Mouse (Mus musculus) neural tube, embryonic 13.5 days (tissue): ENCODE measurements around the gene Opa3. TPM values are rescaled to one million over a fixed set of nuclear protein-coding genes. Genes with fewer than 3 reads are reported as not detected.
A peak's percentile ranks its signal among the peaks of the same experiment; 100 is the strongest.

ENCODE experiments used
- ATAC-seq: fragments of 200-750 bp; cut with Nextera tagmentation; 2 replicates; pipeline ENCODE4 v1.8.0; 2017; ENCODE audit warnings: low read depth, mild to moderate bottlenecking, moderate TSS enrichment, moderate library complexity
- H3K27ac ChIP-seq: fragments of 300-500 bp; sonication (generic); replicated peaks from 2 replicates; pipeline ENCODE4 v1.5.1; 2015; ENCODE audit warnings: moderate library complexity, mild to moderate bottlenecking, inconsistent platforms
- H3K27me3 ChIP-seq: fragments of 300-500 bp; sonication (generic); 2 replicates; pipeline ENCODE4 v1.6.1; 2015; ENCODE audit warnings: mild to moderate bottlenecking, inconsistent platforms
- H3K36me3 ChIP-seq: fragments of 300-500 bp; sonication (generic); 2 replicates; pipeline ENCODE4 v1.6.1; 2015; ENCODE audit warnings: mild to moderate bottlenecking, inconsistent platforms
- H3K4me1 ChIP-seq: fragments of 300-500 bp; sonication (generic); replicated peaks from 2 replicates; pipeline ENCODE4 v1.6.1; 2015; ENCODE audit warnings: inconsistent platforms
- H3K4me2 ChIP-seq: fragments of 300-500 bp; sonication (generic); 2 replicates; pipeline ENCODE4 v1.6.1; 2015; ENCODE audit warnings: inconsistent platforms, mild to moderate bottlenecking, moderate library complexity
- H3K4me3 ChIP-seq: fragments of 300-500 bp; sonication (generic); 2 replicates; pipeline ENCODE4 v1.5.1; 2015; ENCODE audit warnings: mild to moderate bottlenecking, inconsistent platforms
- H3K9ac ChIP-seq: fragments of 300-500 bp; sonication (generic); 2 replicates; pipeline ENCODE4 v1.6.1; 2015; ENCODE audit warnings: moderate library complexity, mild to moderate bottlenecking, inconsistent platforms
- H3K9me3 ChIP-seq: fragments of 300-500 bp; sonication (generic); 2 replicates; pipeline ENCODE4 v1.6.1; 2016; ENCODE audit warnings: inconsistent platforms
- WGBS: fragments of 180-500 bp; shearing (Covaris S2); methylation state at CpG from one replicate; pipeline ENCODE4 v1.1.7; 2015; 5-methylcytosine and 5-hydroxymethylcytosine counted together
- polyA plus RNA-seq: library from polyadenylated mRNA; unstranded; fragments of >200 nt; fragmentation: Nextera tagmentation; extraction: Ambion mirVana; gene quantifications from 2 replicates; pipeline ENCODE4 v1.2.1, GENCODE M21; 2015

Opa3 gene
- polyA plus RNA-seq, 1 experiment from 2014 or later: 39.9 TPM

GRCm38 (mm10) chr7:19235092-19235671 lies 7.0 kb downstream of the Opa3 start:
- 84% methylated on average over 2 of the region's 2 CpGs for WGBS
- no peaks in the 10 kb centered on the region for H3K9me3 ChIP-seq
- H3K4me1 ChIP-seq: peaks cover 24% of the 10 kb centered on the region
- ATAC-seq: no peak
- H3K36me3 ChIP-seq: peaks cover 6% of the 10 kb centered on the region; the same call in 1 of the 2 replicates
- no peak overlapping the region for H3K4me2 ChIP-seq
- no peak overlapping the region for H3K27ac ChIP-seq
- no peak overlapping the region for H3K4me3 ChIP-seq
- no peak overlapping the region for H3K9ac ChIP-seq
- no peaks in the 10 kb centered on the region for H3K27me3 ChIP-seq

GRCm38 (mm10) chr7:19236411-19236810 lies 8.3 kb downstream of the Opa3 start:
- peak overlapping the region; percentile 41; the same call in 1 of the 2 replicates for H3K9ac ChIP-seq
- peaks cover 17% of the 10 kb centered on the region for H3K4me1 ChIP-seq
- no peaks in the 10 kb centered on the region for H3K27me3 ChIP-seq
- H3K36me3 ChIP-seq: no peaks in the 10 kb centered on the region
- H3K4me3 ChIP-seq: no peak overlapping the region
- H3K9me3 ChIP-seq: no peaks in the 10 kb centered on the region
- no peak for ATAC-seq
- H3K4me2 ChIP-seq: no peak overlapping the region
- no peak overlapping the region for H3K27ac ChIP-seq
- WGBS: 79% methylated on average over 2 of the region's 2 CpGs

GRCm38 (mm10) chr7:19238344-19238743 lies 10.2 kb downstream of the Opa3 start:
- H3K36me3 ChIP-seq: no peaks in the 10 kb centered on the region
- no peak overlapping the region for H3K27ac ChIP-seq
- no peak overlapping the region for H3K4me3 ChIP-seq
- no peaks in the 10 kb centered on the region for H3K9me3 ChIP-seq
- peaks cover 17% of the 10 kb centered on the region for H3K4me1 ChIP-seq
- no peak overlapping the region for H3K9ac ChIP-seq
- no peak for ATAC-seq
- no peaks in the 10 kb centered on the region for H3K27me3 ChIP-seq
- 95% methylated on average over 4 of the region's 4 CpGs for WGBS
- no peak overlapping the region for H3K4me2 ChIP-seq

GRCm38 (mm10) chr7:19239423-19239822 lies 11.3 kb downstream of the Opa3 start:
- H3K4me2 ChIP-seq: no peak overlapping the region
- no peak overlapping the region for H3K4me3 ChIP-seq
- no peaks in the 10 kb centered on the region for H3K27me3 ChIP-seq
- no peaks in the 10 kb centered on the region for H3K9me3 ChIP-seq
- 0% methylated on average over 1 of the region's 1 CpGs for WGBS
- H3K27ac ChIP-seq: peak overlapping the region; percentile 15; the same call in 1 of the 2 replicates
- no peak overlapping the region for H3K9ac ChIP-seq
- H3K36me3 ChIP-seq: no peaks in the 10 kb centered on the region
- peak; percentile 89 for ATAC-seq
- H3K4me1 ChIP-seq: peaks cover 17% of the 10 kb centered on the region

GRCm38 (mm10) chr7:19239986-19240385 lies 11.9 kb downstream of the Opa3 start:
- no peak overlapping the region for H3K9ac ChIP-seq
- H3K36me3 ChIP-seq: peaks cover 5% of the 10 kb centered on the region; the same call in 1 of the 2 replicates
- no peak overlapping the region for H3K4me2 ChIP-seq
- 63% methylated on average over 4 of the region's 4 CpGs for WGBS
- H3K4me3 ChIP-seq: no peak overlapping the region
- 0 out of 2 replicates have a peak overlapping the region, but pooled peaks have one; percentile 15 for H3K27ac ChIP-seq
- H3K4me1 ChIP-seq: peaks cover 17% of the 10 kb centered on the region
- no peaks in the 10 kb centered on the region for H3K27me3 ChIP-seq
- ATAC-seq: no peak
- H3K9me3 ChIP-seq: no peaks in the 10 kb centered on the region

GRCm38 (mm10) chr7:19240905-19241463 lies 12.8 kb downstream of the Opa3 start:
- H3K9ac ChIP-seq: 0 out of 2 replicates have a peak overlapping the region, but pooled peaks have one; percentile 1
- H3K36me3 ChIP-seq: peaks cover 15% of the 10 kb centered on the region
- no peaks in the 10 kb centered on the region for H3K9me3 ChIP-seq
- WGBS: 91% methylated on average over 8 of the region's 8 CpGs
- no peaks in the 10 kb centered on the region for H3K27me3 ChIP-seq
- H3K4me2 ChIP-seq: no peak overlapping the region
- ATAC-seq: no peak
- no peak overlapping the region for H3K27ac ChIP-seq
- H3K4me1 ChIP-seq: peaks cover 14% of the 10 kb centered on the region
- no peak overlapping the region for H3K4me3 ChIP-seq

GRCm38 (mm10) chr7:19242005-19242404 lies 13.9 kb downstream of the Opa3 start:
- ATAC-seq: no peak
- no peaks in the 10 kb centered on the region for H3K27me3 ChIP-seq
- H3K4me2 ChIP-seq: no peak overlapping the region
- peaks cover 23% of the 10 kb centered on the region for H3K36me3 ChIP-seq
- WGBS: 90% methylated on average over 1 of the region's 1 CpGs
- no peak overlapping the region for H3K27ac ChIP-seq
- H3K9ac ChIP-seq: no peak overlapping the region
- peaks cover 8% of the 10 kb centered on the region; the same call in 1 of the 2 replicates for H3K4me1 ChIP-seq
- no peaks in the 10 kb centered on the region for H3K9me3 ChIP-seq
- H3K4me3 ChIP-seq: no peak overlapping the region

GRCm38 (mm10) chr7:19243858-19244257 lies 15.7 kb downstream of the Opa3 start:
- Histone ChIP-seq H3K27ac (no peak overlapping the region), H3K9me3 (no peaks in the 10 kb centered on the region), H3K4me3 (no peak overlapping the region), H3K4me2 (no peak overlapping the region), H3K27me3 (no peaks in the 10 kb centered on the region), H3K9ac (0 out of 2 replicates have a peak overlapping the region, but pooled peaks have one; percentile 38), H3K36me3 (peaks cover 32% of the 10 kb centered on the region), H3K4me1 (peaks cover 8% of the 10 kb centered on the region; the same call in 1 of the 2 replicates)
- 69% methylated on average over 5 of the region's 5 CpGs for WGBS
- ATAC-seq: no peak

GRCm38 (mm10) chr7:19245083-19245482 lies 16.9 kb downstream of the Opa3 start:
- H3K27ac ChIP-seq: no peak overlapping the region
- peaks cover 32% of the 10 kb centered on the region for H3K36me3 ChIP-seq
- H3K4me1 ChIP-seq: no peaks in the 10 kb centered on the region; the same call in 1 of the 2 replicates
- ATAC-seq: no peak
- 82% methylated on average over 3 of the region's 3 CpGs for WGBS
- no peaks in the 10 kb centered on the region for H3K9me3 ChIP-seq
- H3K27me3 ChIP-seq: no peaks in the 10 kb centered on the region
- H3K4me2 ChIP-seq: no peak overlapping the region
- H3K9ac ChIP-seq: no peak overlapping the region
- H3K4me3 ChIP-seq: no peak overlapping the region

- Histone ChIP-seq H3K27me3 (no peaks in the 10 kb centered on the region), H3K27ac (no peak overlapping the region), H3K9me3 (no peaks in the 10 kb centered on the region), H3K36me3 (peaks cover 32% of the 10 kb centered on the region), H3K4me2 (no peak overlapping the region), H3K9ac (no peak overlapping the region), H3K4me3 (no peak overlapping the region), H3K4me1 (no peaks in the 10 kb centered on the region; the same call in 1 of the 2 replicates)
- WGBS: 100% methylated on average over 1 of the region's 1 CpGs
- ATAC-seq: no peak
Measured at GRCm38 (mm10) chr7:19246855-19247254, 18.7 kb downstream of the Opa3 start.

- 93% methylated on average over 2 of the region's 2 CpGs for WGBS
- H3K9ac ChIP-seq: no peak overlapping the region
- ATAC-seq: no peak
- H3K27ac ChIP-seq: no peak overlapping the region
- no peak overlapping the region for H3K4me2 ChIP-seq
- H3K27me3 ChIP-seq: no peaks in the 10 kb centered on the region
- H3K36me3 ChIP-seq: peaks cover 32% of the 10 kb centered on the region
- no peak overlapping the region for H3K4me3 ChIP-seq
- H3K4me1 ChIP-seq: no peaks in the 10 kb centered on the region; the same call in 1 of the 2 replicates
- H3K9me3 ChIP-seq: no peaks in the 10 kb centered on the region
Measured at GRCm38 (mm10) chr7:19247511-19247910, 19.4 kb downstream of the Opa3 start.

- no peaks in the 10 kb centered on the region for H3K9me3 ChIP-seq
- no peak overlapping the region for H3K4me2 ChIP-seq
- H3K36me3 ChIP-seq: peaks cover 30% of the 10 kb centered on the region
- ATAC-seq: no peak
- H3K4me3 ChIP-seq: no peak overlapping the region
- no peak overlapping the region for H3K27ac ChIP-seq
- H3K4me1 ChIP-seq: no peaks in the 10 kb centered on the region
- WGBS: 85% methylated on average over 4 of the region's 4 CpGs
- H3K27me3 ChIP-seq: no peaks in the 10 kb centered on the region
- H3K9ac ChIP-seq: no peak overlapping the region
Measured at GRCm38 (mm10) chr7:19252078-19252477, 23.9 kb downstream of the Opa3 start.
